Mouse (Mus musculus): Measurements from ENCODE around the gene Mthfd1. TPM values are rescaled to one million over a fixed set of nuclear protein-coding genes. Genes with fewer than 3 reads are reported as not detected.
A peak's percentile ranks its signal among the peaks of the same experiment; 100 is the strongest.

Mthfd1 gene
- total and polyA plus RNA-seq, 3 experiments: 208 to 231 TPM; not detected in 1

DNA sequence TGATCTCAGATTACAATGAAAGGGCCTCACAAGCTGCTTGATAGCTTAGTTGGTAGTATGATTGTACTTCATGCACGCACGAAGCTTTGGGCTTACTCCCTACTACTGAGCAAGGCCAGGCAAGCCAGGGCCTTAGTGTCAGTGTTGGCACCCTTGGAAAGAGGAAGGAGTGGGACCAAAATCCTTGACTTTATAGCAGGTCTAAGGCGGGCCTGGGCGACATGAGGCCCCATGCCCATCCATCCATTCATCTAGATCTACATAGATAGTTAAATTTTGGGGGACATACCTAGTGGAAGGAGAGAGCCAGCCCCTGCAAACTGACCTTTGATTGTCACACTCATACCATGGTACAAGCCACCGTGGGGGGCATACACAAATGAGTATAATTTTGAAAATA, 53.3 kb downstream of the Mthfd1 start:
- no peak overlapping the region for H3K27ac ChIP-seq (ENCODE audit: control insufficient read depth, low read depth, low read length)
- no peak overlapping the region for H3K9ac ChIP-seq (ENCODE audit: control insufficient read depth, low read depth, low read length, poor library complexity, severe bottlenecking)

GRCm38 (mm10) chr12:76310007-76310406, 54.9 kb downstream of the Mthfd1 start:
- no peaks in the 10 kb centered on the region for H3K79me2 ChIP-seq (ENCODE audit: control insufficient read depth, insufficient read depth, low read length, poor library complexity)
- no peaks in the 10 kb centered on the region for H3K9me3 ChIP-seq (replicated peaks; ENCODE audit: insufficient read depth, low read length)
- TF ChIP-seq RCOR1 (IDR thresholded peaks at IDR 0.05; ENCODE audit: low read depth, low read length): no peak
- peak; percentile 14 to 49; a peak in 2 of 4 replicates for TF ChIP-seq EP300 (IDR thresholded peaks at IDR 0.05; ENCODE audit: low read depth in 1 of 2, low read length in 2 of 2)
- no peak for TF ChIP-seq SMC3 (IDR thresholded peaks at IDR 0.05; ENCODE audit: low read depth, low read length)
- TF ChIP-seq TCF12 (IDR thresholded peaks at IDR 0.05; ENCODE audit: low read depth, low read length): peak; percentile 53
- peak; percentile 32; the same call in 1 of the 2 replicates for TF ChIP-seq GATA1 (IDR thresholded peaks at IDR 0.05; ENCODE audit: low read depth, low read length)
- no peak for TF ChIP-seq POLR2A (IDR thresholded peaks at IDR 0.05; ENCODE audit: control insufficient read depth in 1 of 2, insufficient read depth in 1 of 2, low read depth in 1 of 2, low read length in 2 of 2, poor library complexity in 1 of 2)
- TF ChIP-seq TAL1 (IDR thresholded peaks at IDR 0.05; ENCODE audit: low read length): peak; percentile 81
- DNase-seq (ENCODE audit: low read depth, low spot score): peak; percentile 54
- H3K9ac ChIP-seq (ENCODE audit: control insufficient read depth, low read depth, low read length, poor library complexity, severe bottlenecking): no peak overlapping the region
- no peaks in the 10 kb centered on the region for H3K27me3 ChIP-seq (ENCODE audit: control insufficient read depth in 1 of 2, insufficient read depth in 2 of 2, low read length in 2 of 2)
- no peak overlapping the region for H3K4me3 ChIP-seq (ENCODE audit: control insufficient read depth in 1 of 2, insufficient read depth in 1 of 2, low read depth in 2 of 2, low read length in 2 of 2)
- peaks cover 14 to 33% of the 10 kb centered on the region in 2 experiments for H3K36me3 ChIP-seq (ENCODE audit: control insufficient read depth in 1 of 2, insufficient read depth in 2 of 2, low read length in 2 of 2)
- peaks cover 0 to 3% of the 10 kb centered on the region in 2 experiments; a peak in 2 of 4 replicates for H3K4me1 ChIP-seq (ENCODE audit: control insufficient read depth in 1 of 2, insufficient read depth in 2 of 2, low read length in 2 of 2)
- peak overlapping the region; percentile 25; the same call in 1 of the 2 replicates for H3K27ac ChIP-seq (ENCODE audit: control insufficient read depth, low read depth, low read length)

More for the DNA sequence above, 53.3 kb downstream of the Mthfd1 start:
- H3K79me2 ChIP-seq (ENCODE audit: control insufficient read depth, insufficient read depth, low read length, poor library complexity): no peaks in the 10 kb centered on the region
- H3K27me3 ChIP-seq (ENCODE audit: control insufficient read depth in 1 of 2, insufficient read depth in 2 of 2, low read length in 2 of 2): no peaks in the 10 kb centered on the region
- H3K9me3 ChIP-seq (replicated peaks; ENCODE audit: insufficient read depth, low read length): no peaks in the 10 kb centered on the region
- H3K4me3 ChIP-seq (ENCODE audit: control insufficient read depth in 1 of 2, insufficient read depth in 1 of 2, low read depth in 2 of 2, low read length in 2 of 2): no peak overlapping the region
- H3K4me1 ChIP-seq (ENCODE audit: control insufficient read depth in 1 of 2, insufficient read depth in 2 of 2, low read length in 2 of 2): peaks cover 0 to 3% of the 10 kb centered on the region in 2 experiments; a peak in 2 of 4 replicates
- TF ChIP-seq USF2 (IDR thresholded peaks at IDR 0.05; ENCODE audit: borderline replicate concordance in 1 of 2, insufficient read depth in 1 of 2, low read depth in 1 of 2, low read length in 2 of 2): no peak
- no peak for TF ChIP-seq RCOR1 (IDR thresholded peaks at IDR 0.05; ENCODE audit: low read depth, low read length)
- TF ChIP-seq TCF12 (IDR thresholded peaks at IDR 0.05; ENCODE audit: low read depth, low read length): no peak
- no peak for TF ChIP-seq POLR2AphosphoS2 (IDR thresholded peaks at IDR 0.05; ENCODE audit: low read length)
- no peak for TF ChIP-seq HCFC1 (IDR thresholded peaks at IDR 0.05; ENCODE audit: low read depth, low read length)
- peaks cover 14 to 29% of the 10 kb centered on the region in 2 experiments for H3K36me3 ChIP-seq (ENCODE audit: control insufficient read depth in 1 of 2, insufficient read depth in 2 of 2, low read length in 2 of 2)
- no peak for DNase-seq (ENCODE audit: low read depth, low spot score)

DNA sequence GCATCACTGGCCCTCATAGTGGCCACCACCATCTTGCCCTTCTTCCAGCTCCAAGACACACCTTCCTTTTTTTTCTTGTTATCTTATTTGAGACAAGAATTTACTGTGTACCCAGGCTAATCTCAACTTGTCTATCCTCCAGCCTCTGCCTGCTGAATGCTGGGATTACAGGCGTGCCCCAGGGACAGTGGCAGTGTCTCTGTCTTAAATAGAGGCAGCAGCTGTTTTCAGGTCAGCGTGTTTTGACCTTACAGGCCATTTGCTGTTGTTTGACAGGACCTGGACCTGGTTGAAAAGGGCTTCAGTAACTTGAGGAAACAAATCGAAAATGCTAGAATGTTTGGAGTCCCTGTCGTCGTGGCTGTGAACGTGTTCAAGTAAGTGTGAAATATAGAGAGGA, 55.5 kb downstream of the Mthfd1 start:
- H3K27me3 ChIP-seq (ENCODE audit: control insufficient read depth in 1 of 2, insufficient read depth in 2 of 2, low read length in 2 of 2): no peaks in the 10 kb centered on the region

More for the DNA sequence above, 55.5 kb downstream of the Mthfd1 start:
- no peak for TF ChIP-seq MAZ (IDR thresholded peaks at IDR 0.05; ENCODE audit: low read depth, low read length)
- no peak for TF ChIP-seq SMC3 (IDR thresholded peaks at IDR 0.05; ENCODE audit: low read depth, low read length)
- no peak for TF ChIP-seq MYB (IDR thresholded peaks at IDR 0.05; ENCODE audit: low read depth, low read length)
- no peak for TF ChIP-seq CHD1 (IDR thresholded peaks at IDR 0.05; ENCODE audit: low read depth, low read length)
- no peak for TF ChIP-seq TCF12 (IDR thresholded peaks at IDR 0.05; ENCODE audit: low read depth, low read length)
- no peak for TF ChIP-seq ZMIZ1 (IDR thresholded peaks at IDR 0.05; ENCODE audit: low read depth, low read length)
- TF ChIP-seq MEF2A (IDR thresholded peaks at IDR 0.05; ENCODE audit: extremely low read depth, insufficient replicate concordance, low read depth, low read length, poor library complexity, severe bottlenecking): no peak
- no peak for TF ChIP-seq RCOR1 (IDR thresholded peaks at IDR 0.05; ENCODE audit: low read depth, low read length)
- no peak for TF ChIP-seq POLR2A (IDR thresholded peaks at IDR 0.05; ENCODE audit: control insufficient read depth in 1 of 2, insufficient read depth in 1 of 2, low read depth in 1 of 2, low read length in 2 of 2, poor library complexity in 1 of 2)
- no peak for TF ChIP-seq USF2 (IDR thresholded peaks at IDR 0.05; ENCODE audit: borderline replicate concordance in 1 of 2, insufficient read depth in 1 of 2, low read depth in 1 of 2, low read length in 2 of 2)
- no peak for TF ChIP-seq NRF1 (IDR thresholded peaks at IDR 0.05; ENCODE audit: insufficient read depth, low read depth, low read length, poor library complexity, severe bottlenecking)
- TF ChIP-seq POLR2AphosphoS2 (IDR thresholded peaks at IDR 0.05; ENCODE audit: low read length): no peak
- Histone ChIP-seq H3K4me1 (ENCODE audit: control insufficient read depth in 1 of 2, insufficient read depth in 2 of 2, low read length in 2 of 2) (peaks cover 0 to 3% of the 10 kb centered on the region in 2 experiments; a peak in 2 of 4 replicates), H3K4me3 (ENCODE audit: control insufficient read depth in 1 of 2, insufficient read depth in 1 of 2, low read depth in 2 of 2, low read length in 2 of 2) (no peak overlapping the region), H3K36me3 (ENCODE audit: control insufficient read depth in 1 of 2, insufficient read depth in 2 of 2, low read length in 2 of 2) (peaks cover 14 to 26% of the 10 kb centered on the region in 2 experiments), H3K9me3 (replicated peaks; ENCODE audit: insufficient read depth, low read length) (no peaks in the 10 kb centered on the region), H3K9ac (ENCODE audit: control insufficient read depth, low read depth, low read length, poor library complexity, severe bottlenecking) (no peak overlapping the region), H3K79me2 (ENCODE audit: control insufficient read depth, insufficient read depth, low read length, poor library complexity) (no peaks in the 10 kb centered on the region), H3K27ac (ENCODE audit: control insufficient read depth, low read depth, low read length) (no peak overlapping the region)
- DNase-seq (ENCODE audit: low read depth, low spot score): no peak

Measured in MEL (cell line).